Mouse (Mus musculus) 3134 (cell line): ENCODE data around the gene Vmn2r26.
"Not testable (repeated sequence)": the region's sequence is repeated elsewhere in the genome, so short reads cannot be mapped to it uniquely, and the experiment has no call there.

Source experiments
- DNase-seq: peaks from one replicate; pipeline ENCODE4 v3.0.0-alpha.2; 2011; ENCODE audit warnings: low spot score; ENCODE audit not compliant: insufficient read length; ENCODE audit errors: extremely low read depth

Gene Vmn2r26

DNA sequence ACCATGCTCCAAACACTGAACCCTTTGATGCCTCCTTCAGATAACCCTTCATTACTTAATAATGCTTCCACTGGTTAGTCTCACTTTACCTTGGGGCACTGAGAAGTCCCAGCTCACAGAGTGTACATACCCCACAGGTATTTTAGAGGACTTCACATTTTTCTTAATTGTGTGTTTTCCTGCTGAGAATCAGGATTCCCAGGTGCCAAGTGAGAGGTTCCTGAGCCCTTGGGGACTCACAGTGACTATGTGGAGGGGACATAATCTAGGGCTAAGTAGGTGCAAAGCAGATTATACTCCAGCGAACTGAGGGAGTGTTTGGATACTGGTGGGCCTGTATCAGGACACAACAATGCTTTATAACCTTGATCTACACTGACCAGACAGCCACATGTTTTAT lies at the start of gene Vmn2r26:
Gene Vmn2r26, plus strand, starts transcription at position 301 of the 400 bp plus-strand sequence.
- DNase-seq: not testable (repeated sequence)

DNA sequence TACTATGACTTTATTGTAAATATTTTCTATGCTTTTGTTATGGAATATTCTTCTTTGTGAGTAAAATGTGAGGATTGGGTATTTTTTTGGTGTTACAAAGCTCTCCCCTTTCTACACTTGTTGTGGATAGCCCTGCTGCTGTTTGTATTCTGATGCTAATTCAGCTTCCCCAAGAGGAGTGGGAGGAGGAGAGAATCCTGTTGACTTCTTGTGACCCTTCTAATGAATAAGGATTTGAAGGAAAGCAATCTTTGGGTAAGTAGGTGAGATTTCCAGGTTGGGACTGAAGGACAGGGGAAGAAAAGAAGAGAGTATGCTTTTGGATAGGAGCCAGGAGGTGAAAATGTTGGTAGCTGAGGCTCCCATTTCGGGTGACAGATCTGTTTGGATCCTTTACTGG lies 3.5 kb upstream of the Vmn2r26 start:
- DNase-seq: no peak

DNA sequence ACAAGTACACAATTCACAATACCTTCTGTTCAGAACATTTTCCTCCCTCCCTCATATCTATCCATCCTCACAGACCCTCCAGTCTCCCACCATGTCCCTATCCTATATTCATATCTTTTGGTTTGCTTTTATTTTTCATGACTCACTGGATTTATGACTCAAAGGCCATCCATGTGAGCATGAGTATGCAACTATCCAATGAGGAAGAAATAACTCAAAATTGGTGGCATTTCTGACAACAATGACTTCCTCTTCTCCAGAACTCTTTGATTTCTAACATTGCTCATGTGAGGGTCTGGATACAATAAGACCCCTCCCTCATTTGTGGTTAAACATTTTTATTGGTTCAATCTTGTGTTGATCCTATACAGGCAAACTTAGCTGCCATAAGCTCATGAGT lies 24.0 kb downstream of the Vmn2r26 start:
- no peak for DNase-seq

GRCm38 (mm10) chr6:124053611-124054010 lies 29.2 kb downstream of the Vmn2r26 start:
- DNase-seq: not testable (repeated sequence)

DNA sequence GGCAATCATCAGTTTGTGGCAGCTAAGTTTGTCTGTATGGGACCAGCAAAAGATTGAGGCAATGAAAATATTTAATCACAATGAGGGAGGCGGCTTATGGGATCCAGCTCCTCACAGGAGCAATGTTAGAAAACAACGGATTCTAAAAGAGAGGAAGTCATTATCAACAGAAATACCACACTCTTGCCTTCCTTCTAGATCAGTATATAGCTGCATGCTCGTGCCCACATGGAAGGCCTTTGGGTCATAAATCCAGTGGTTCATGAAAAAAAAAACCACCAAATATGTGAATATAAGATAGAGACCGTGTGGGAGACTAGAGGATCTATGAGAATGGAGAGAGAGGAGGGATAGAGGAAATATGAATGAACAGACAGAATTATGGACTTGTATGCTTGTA lies 78.0 kb downstream of the Vmn2r26 start:
- DNase-seq: no peak
